Mouse (Mus musculus) testis, adult 2 months (tissue): ENCODE data around the gene Tfpi.

ENCODE experiments used
- CTCF ChIP-seq: fragments of 200-500 bp; IDR thresholded peaks from 2 replicates; pipeline ENCODE4 v1.5.1; 2012; ENCODE audit warnings: low read depth, mild to moderate bottlenecking, inconsistent platforms, low read length, moderate library complexity; ENCODE audit not compliant: control insufficient read depth, insufficient read depth, insufficient replicate concordance
- POLR2A ChIP-seq: fragments of 200-500 bp; IDR thresholded peaks from 2 replicates; pipeline ENCODE4 v1.6.1; 2012; ENCODE audit warnings: low read depth, mild to moderate bottlenecking, inconsistent platforms, low read length, moderate library complexity; ENCODE audit not compliant: control insufficient read depth

- TF ChIP-seq CTCF (no peak), POLR2A (no peak)
These were observed 48.5 kb upstream of the Tfpi start for GRCm38 (mm10) chr2:84525047-84525446.
